Comparison of ENCODE assay signal across 8 mouse cellular contexts in the genomic region with DNA sequence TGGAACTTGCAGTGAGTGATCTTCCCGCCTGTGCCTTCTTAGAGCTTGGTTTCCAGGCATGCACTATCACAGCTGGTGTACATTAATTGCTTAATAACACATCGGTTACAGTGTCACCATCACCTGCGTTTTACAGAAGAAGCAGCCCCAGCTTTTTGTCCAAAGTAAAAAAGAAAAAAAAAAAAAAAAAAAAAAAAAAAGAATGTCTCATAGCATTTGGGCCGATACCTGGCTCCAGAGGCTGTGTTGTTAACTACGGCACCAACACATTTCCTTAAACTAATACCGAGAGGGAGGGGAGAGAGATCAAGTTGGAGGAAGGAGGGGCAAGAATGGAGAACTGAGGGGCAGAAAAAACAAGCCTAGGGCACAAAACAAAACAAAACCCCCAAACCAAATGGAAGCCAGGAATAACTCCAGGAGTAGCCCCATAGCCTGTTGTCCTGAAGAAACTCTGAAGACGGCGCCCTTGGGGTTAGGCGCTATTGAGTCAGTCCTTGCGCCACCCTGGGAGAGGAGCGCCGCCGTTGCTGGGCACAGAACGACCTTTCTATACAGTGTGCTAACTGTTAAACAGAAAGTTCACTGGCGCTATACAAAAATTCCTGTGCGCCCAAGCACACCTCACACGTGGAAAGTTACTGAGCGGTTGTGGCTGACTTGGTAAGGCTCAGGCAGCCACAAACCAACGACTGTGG. TPM values are rescaled to one million over a fixed set of nuclear protein-coding genes. Genes with fewer than 3 reads are reported as not detected.
DNase-seq lines count a peak whose midpoint lies in the region; ATAC-seq and TF ChIP-seq lines count a peak whose summit lies in the region.

No protein-coding gene starts in this region.

- peak overlapping the region; percentile 76 for H3K4me2 ChIP-seq in limb, embryonic 13.5 days (replicated peaks)
- H3K4me2 ChIP-seq in midbrain, embryonic 13.5 days (replicated peaks): peak overlapping the region; percentile 77

- peaks cover 6% of the 10 kb centered on the region; the same call in 1 of the 2 replicates for H3K4me1 ChIP-seq in bone marrow, adult 2 months (ENCODE audit: control insufficient read depth, insufficient read depth, low read length)
- H3K4me1 ChIP-seq in limb, embryonic 13.5 days: peaks cover 12% of the 10 kb centered on the region
- peaks cover 26% of the 10 kb centered on the region for H3K4me1 ChIP-seq in midbrain, embryonic 13.5 days (replicated peaks)

- H3K27ac ChIP-seq in bone marrow, adult 2 months (ENCODE audit: control insufficient read depth, insufficient read depth, low read depth, low read length, poor library complexity): peak overlapping the region; percentile 87
- H3K27ac ChIP-seq in limb, embryonic 13.5 days: peak overlapping the region; percentile 100
- no peak overlapping the region for H3K27ac ChIP-seq in midbrain, embryonic 13.5 days

- TF ChIP-seq POLR2A in bone marrow, adult 2 months (IDR thresholded peaks at IDR 0.05; ENCODE audit: borderline replicate concordance, control insufficient read depth, low read depth, low read length): peak; percentile 74; the same call in 1 of the 2 replicates

- peak overlapping the region; percentile 75 for H3K4me3 ChIP-seq in bone marrow, adult 2 months (replicated peaks; ENCODE audit: control insufficient read depth, low read depth, low read length)
- H3K4me3 ChIP-seq in limb, embryonic 13.5 days: peak overlapping the region; percentile 83
- peak overlapping the region; percentile 66 for H3K4me3 ChIP-seq in midbrain, embryonic 13.5 days (replicated peaks)

- peak; percentile 33 for DNase-seq in ES-CJ7 (ENCODE audit: low read depth, low spot score)
- peak; percentile 53 for DNase-seq in thymus, postnatal 4 days
- no peak for DNase-seq in right cerebral cortex, postnatal 25 days
- no peak for DNase-seq in gastrocnemius, adult 18-20 months (ENCODE audit: low spot score)

- 8% methylated on average over 19 of the region's 19 CpGs for WGBS in bone marrow, adult 2 months
- 6% methylated on average over 19 of the region's 19 CpGs for WGBS in limb, embryonic 13.5 days
- 18% methylated on average over 19 of the region's 19 CpGs for WGBS in midbrain, embryonic 13.5 days

- peak; percentile 11 for ATAC-seq in granulocyte monocyte progenitor cell, adult 5-6 weeks (replicated peaks; ENCODE audit: poor library complexity, severe bottlenecking)
- peak; percentile 31; the same call in 1 of the 2 replicates for ATAC-seq in limb, embryonic 13.5 days (ENCODE audit: low FRiP score, low read depth)
- no peak for ATAC-seq in midbrain, embryonic 13.5 days

- H3K36me3 ChIP-seq in limb, embryonic 13.5 days: peaks cover 13% of the 10 kb centered on the region
- H3K36me3 ChIP-seq in midbrain, embryonic 13.5 days: peaks cover 2% of the 10 kb centered on the region

- H3K9me3 ChIP-seq in limb, embryonic 13.5 days: no peaks in the 10 kb centered on the region
- H3K9me3 ChIP-seq in midbrain, embryonic 13.5 days: no peaks in the 10 kb centered on the region

- no peak for TF ChIP-seq CTCF in bone marrow, adult 2 months (IDR thresholded peaks at IDR 0.05; ENCODE audit: control insufficient read depth, insufficient read depth, low read length)

- H3K9ac ChIP-seq in limb, embryonic 13.5 days: peak overlapping the region; percentile 97
- 0 out of 2 replicates have a peak overlapping the region, but pooled peaks have one; percentile 5 for H3K9ac ChIP-seq in midbrain, embryonic 13.5 days (replicated peaks)

- H3K27me3 ChIP-seq in limb, embryonic 13.5 days: no peaks in the 10 kb centered on the region
- H3K27me3 ChIP-seq in midbrain, embryonic 13.5 days: peaks cover 22% of the 10 kb centered on the region

RNA-seq across cellular contexts. Expression of a gene that starts 0.6 kb away (rescaled TPM):
- polyA plus RNA-seq in bone marrow, adult 2 months (2011; ENCODE audit: insufficient read depth, insufficient read length, low replicate concordance, missing spikeins): 790 and 1,396 TPM in 2 replicates
- total RNA-seq in granulocyte monocyte progenitor cell, adult 5-6 weeks (2014; fragmentation: Nextera tagmentation): 279 and 288 TPM in 2 replicates
- 385 and 423 TPM in 2 replicates for total RNA-seq in granulocyte monocyte progenitor cell, adult 5-6 weeks (2017)
- polyA plus RNA-seq in limb, embryonic 13.5 days (2015; fragmentation: Nextera tagmentation; extraction: Ambion mirVana): 403 and 448 TPM in 2 replicates
- 921 and 994 TPM in 2 replicates for polyA plus RNA-seq in midbrain, embryonic 13.5 days (2015; fragmentation: Nextera tagmentation; extraction: Ambion mirVana)
- total RNA-seq in gastrocnemius, adult 18-20 months (2021): 100 to 1,000 TPM; 173 to 219 TPM

RNA-seq across cellular contexts. Expression of a gene that starts 36.7 kb away (rescaled TPM):
- 28.8 and 56.2 TPM in 2 replicates for polyA plus RNA-seq in bone marrow, adult 2 months (2011; ENCODE audit: insufficient read depth, insufficient read length, low replicate concordance, missing spikeins)
- total RNA-seq in granulocyte monocyte progenitor cell, adult 5-6 weeks (2014; fragmentation: Nextera tagmentation): 25.9 and 52.7 TPM in 2 replicates
- 52.1 and 76.1 TPM in 2 replicates for total RNA-seq in granulocyte monocyte progenitor cell, adult 5-6 weeks (2017)
- polyA plus RNA-seq in limb, embryonic 13.5 days (2015; fragmentation: Nextera tagmentation; extraction: Ambion mirVana): 53.8 and 56.2 TPM in 2 replicates
- 68.4 and 70.7 TPM in 2 replicates for polyA plus RNA-seq in midbrain, embryonic 13.5 days (2015; fragmentation: Nextera tagmentation; extraction: Ambion mirVana)
- total RNA-seq in gastrocnemius, adult 18-20 months (2021): 10 to 100 TPM; 94.5 to 96.7 TPM

RNA-seq across cellular contexts. Expression of a gene that starts 53.6 kb away (rescaled TPM):
- 49.9 and 110 TPM in 2 replicates for polyA plus RNA-seq in bone marrow, adult 2 months (2011; ENCODE audit: insufficient read depth, insufficient read length, low replicate concordance, missing spikeins)
- 4.8 and 4.9 TPM in 2 replicates for total RNA-seq in granulocyte monocyte progenitor cell, adult 5-6 weeks (2014; fragmentation: Nextera tagmentation)
- total RNA-seq in granulocyte monocyte progenitor cell, adult 5-6 weeks (2017): 2.5 and 4.0 TPM in 2 replicates
- 13.7 and 19.6 TPM in 2 replicates for polyA plus RNA-seq in limb, embryonic 13.5 days (2015; fragmentation: Nextera tagmentation; extraction: Ambion mirVana)
- polyA plus RNA-seq in midbrain, embryonic 13.5 days (2015; fragmentation: Nextera tagmentation; extraction: Ambion mirVana): 29.1 and 30.9 TPM in 2 replicates
- 10 to 100 TPM in 1 of 2 experiments, 1 to 10 TPM in 1; 2.9 to 14.2 TPM for total RNA-seq in gastrocnemius, adult 18-20 months (2021)

Comparison
In these comparisons a context has a peak if more than half of its experiments do, and no peak if none do; other contexts are left out.
1. DNase-seq: peak in ES-CJ7 (single experiment) and thymus, postnatal 4 days (single experiment); none in right cerebral cortex, postnatal 25 days (single experiment) and gastrocnemius, adult 18-20 months (single experiment).
2. Peak in every context shown above with its lines, with median percentiles within 50 percentile points of each other: H3K4me3 ChIP-seq.